ENCODE assay signal across 23 mouse cellular contexts in genomic region chr1:74316114-74316827, GRCm38 (mm10). TPM values are rescaled to one million over a fixed set of nuclear protein-coding genes. Genes with fewer than 3 reads are reported as not detected.
"Had no signal": no experiment of that assay in that cellular context is flagged by ENCODE, and none has a peak within 500 bp of the region (broad histone marks: within the 10 kb centered on the region; RNA-seq: fewer than 3 reads in every experiment).

No protein-coding gene starts in this region.

- H3K9ac ChIP-seq: liver, embryonic 13.5 days; lung, embryonic 14.5 days; midbrain, embryonic 12.5 days; neural tube, embryonic 12.5 days; neural tube, embryonic 15.5 days had no signal

- H3K36me3 ChIP-seq: liver, embryonic 13.5 days; midbrain, embryonic 12.5 days; neural tube, embryonic 12.5 days; neural tube, embryonic 15.5 days had no signal

- H3K4me1 ChIP-seq: neural tube, embryonic 15.5 days had no signal

- H3K9me3 ChIP-seq: midbrain, embryonic 12.5 days; neural tube, embryonic 12.5 days; neural tube, embryonic 15.5 days had no signal

- DNase-seq: kidney, adult 18-20 months; layer of hippocampus, adult 9-11 months; layer of hippocampus, postnatal 36 days; liver, embryonic 13.5 days; lung, embryonic 14.5 days; lung, postnatal 10 days; right cerebral cortex, adult 18-20 months; right cerebral cortex, postnatal 14 days; right cerebral cortex, postnatal 4 days had no signal

- H3K27me3 ChIP-seq: liver, embryonic 13.5 days; midbrain, embryonic 12.5 days; neural tube, embryonic 12.5 days; neural tube, embryonic 15.5 days had no signal

- ATAC-seq: intestine, embryonic 16.5 days; midbrain, embryonic 16.5 days had no signal

- H3K4me2 ChIP-seq: liver, embryonic 13.5 days; lung, embryonic 14.5 days; midbrain, embryonic 12.5 days; neural tube, embryonic 12.5 days; neural tube, embryonic 15.5 days had no signal

- H3K27ac ChIP-seq: kidney, postnatal 0 days; layer of hippocampus, adult 2 months; left cerebral cortex, adult 2 months; liver, embryonic 13.5 days; macrophage; midbrain, embryonic 12.5 days; neural tube, embryonic 12.5 days; neural tube, embryonic 15.5 days; stomach, postnatal 0 days had no signal

- H3K4me3 ChIP-seq: layer of hippocampus, adult 2 months; left cerebral cortex, adult 2 months; liver, embryonic 13.5 days; midbrain, embryonic 12.5 days; neural tube, embryonic 12.5 days; neural tube, embryonic 15.5 days had no signal

RNA-seq across cellular contexts. Expression of gene Gpbar1, which starts 37.9 kb away (rescaled TPM):
- total RNA-seq: layer of hippocampus, adult 2 months; layer of hippocampus, postnatal 36 days; left cerebral cortex, adult 2 months; left cerebral cortex, postnatal 10 days; left cerebral cortex, postnatal 36 days; liver, adult 2 months; megakaryocyte, adult 5-6 weeks had no signal
- polyA plus RNA-seq: macrophage; midbrain, embryonic 12.5 days; neural tube, embryonic 12.5 days; neural tube, embryonic 15.5 days had no signal
